Mouse (Mus musculus) embryonic fibroblast, embryonic 13.5 days (primary cell): ENCODE data around the gene Olfml2a. TPM values are rescaled to one million over a fixed set of nuclear protein-coding genes. Genes with fewer than 3 reads are reported as not detected.
A peak's percentile ranks its signal among the peaks of the same experiment; 100 is the strongest.

ENCODE experiments used
- H3K27ac ChIP-seq: 2 replicates; pipeline ENCODE4 v1.5.1; 2012; ENCODE audit warnings: low read length, control low read depth, inconsistent platforms; ENCODE audit not compliant: insufficient read depth
- H3K4me1 ChIP-seq: 2 replicates; pipeline ENCODE4 v1.6.1; 2011; ENCODE audit warnings: low read length; ENCODE audit not compliant: control insufficient read depth, insufficient read depth
- H3K4me3 ChIP-seq: 2 replicates; pipeline ENCODE4 v1.5.1; 2011; ENCODE audit warnings: mild to moderate bottlenecking, control low read depth, low read length; ENCODE audit not compliant: insufficient read depth
- CTCF ChIP-seq: IDR thresholded peaks from 2 replicates; pipeline ENCODE4 v1.5.1; 2011; ENCODE audit warnings: mild to moderate bottlenecking, control low read depth, low read length, moderate library complexity, borderline replicate concordance; ENCODE audit not compliant: insufficient read depth
- POLR2A ChIP-seq: IDR thresholded peaks from 2 replicates; pipeline ENCODE4 v1.6.1; 2011; ENCODE audit warnings: low read depth, mild to moderate bottlenecking, control low read depth, low read length, moderate library complexity
- polyA plus RNA-seq: library from polyadenylated mRNA; stranded (reverse); fragments of >200 nt; gene quantifications from 2 replicates; pipeline ENCODE4 v1.2.4, GENCODE M21; 2011; ENCODE audit warnings: low read depth; ENCODE audit not compliant: missing spikeins, insufficient read length

Olfml2a gene
- 0.70 and 4.3 TPM in 2 replicates for polyA plus RNA-seq

- Histone ChIP-seq H3K27ac (no peak within 1 kb of the TSS), H3K4me3 (no peak within 1 kb of the TSS), H3K4me1 (no peaks in the 10 kb centered on the region)
- TF ChIP-seq POLR2A: no peak
- TF ChIP-seq CTCF: peak; percentile 59; the same call in 1 of the 2 replicates
Observed at GRCm38 (mm10) chr2:38931851-38932667, at the start of gene Olfml2a. TSS of gene Olfml2a (plus strand) at chr2:38931978.

DNA sequence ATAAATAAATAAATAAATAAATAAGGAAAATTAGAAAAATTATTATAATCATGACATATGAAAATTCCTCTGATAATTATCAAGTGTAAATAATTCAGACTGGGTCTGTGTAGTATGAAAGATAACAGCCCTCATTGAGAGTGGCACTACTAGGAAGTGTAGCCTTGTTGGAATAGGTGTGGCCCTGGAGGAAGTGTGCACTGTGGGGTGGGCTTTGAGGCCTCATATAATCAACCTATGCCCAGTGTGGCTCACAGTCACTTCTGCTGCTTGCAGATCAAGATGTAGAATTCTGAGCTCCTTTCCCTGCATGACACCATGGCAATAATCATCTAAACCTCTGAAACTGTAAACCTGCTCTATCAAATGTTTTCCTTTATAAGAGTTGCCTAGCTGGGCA is 28.9 kb upstream of the Olfml2a start:
- no peak for TF ChIP-seq CTCF
- no peak for TF ChIP-seq POLR2A
- no peak overlapping the region for H3K4me3 ChIP-seq
- H3K4me1 ChIP-seq: peaks cover 3% of the 10 kb centered on the region; the same call in 1 of the 2 replicates
- no peak overlapping the region for H3K27ac ChIP-seq

DNA sequence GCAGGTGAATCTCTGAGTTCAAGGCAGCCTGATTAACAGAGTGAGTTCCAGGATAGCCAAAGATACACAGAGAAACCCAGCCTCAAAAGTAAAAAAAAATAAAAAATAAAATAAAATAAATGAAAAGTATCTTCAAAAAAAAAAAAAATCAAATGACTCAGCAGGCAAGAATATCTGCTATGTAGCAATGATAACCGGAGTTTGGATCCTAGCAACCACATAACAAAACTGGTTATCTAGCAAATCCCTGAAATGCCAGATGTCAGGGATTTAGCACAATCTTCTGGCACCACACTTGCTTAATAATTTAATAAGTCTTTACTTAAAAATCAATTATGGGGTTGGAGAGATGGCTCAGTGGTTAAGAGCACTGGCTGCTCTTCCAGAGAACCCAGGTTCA is 27.5 kb upstream of the Olfml2a start:
- Histone ChIP-seq H3K4me1 (peaks cover 3% of the 10 kb centered on the region; the same call in 1 of the 2 replicates), H3K27ac (no peak overlapping the region), H3K4me3 (no peak overlapping the region)
- TF ChIP-seq CTCF (no peak), POLR2A (no peak)

GRCm38 (mm10) chr2:38906097-38906496 is 25.7 kb upstream of the Olfml2a start:
- Histone ChIP-seq H3K4me3 (no peak overlapping the region), H3K27ac (no peak overlapping the region), H3K4me1 (peaks cover 3% of the 10 kb centered on the region; the same call in 1 of the 2 replicates)
- TF ChIP-seq CTCF (no peak), POLR2A (no peak)

- Histone ChIP-seq H3K4me3 (no peak overlapping the region), H3K4me1 (peaks cover 3% of the 10 kb centered on the region; the same call in 1 of the 2 replicates), H3K27ac (no peak overlapping the region)
- TF ChIP-seq CTCF (no peak), POLR2A (no peak)
Observed at GRCm38 (mm10) chr2:38908604-38909003, 23.2 kb upstream of the Olfml2a start.

- TF ChIP-seq CTCF: no peak
- no peak for TF ChIP-seq POLR2A
- Histone ChIP-seq H3K4me3 (no peak overlapping the region), H3K4me1 (no peaks in the 10 kb centered on the region), H3K27ac (no peak overlapping the region)
Observed at GRCm38 (mm10) chr2:38914517-38914916, 17.3 kb upstream of the Olfml2a start.

DNA sequence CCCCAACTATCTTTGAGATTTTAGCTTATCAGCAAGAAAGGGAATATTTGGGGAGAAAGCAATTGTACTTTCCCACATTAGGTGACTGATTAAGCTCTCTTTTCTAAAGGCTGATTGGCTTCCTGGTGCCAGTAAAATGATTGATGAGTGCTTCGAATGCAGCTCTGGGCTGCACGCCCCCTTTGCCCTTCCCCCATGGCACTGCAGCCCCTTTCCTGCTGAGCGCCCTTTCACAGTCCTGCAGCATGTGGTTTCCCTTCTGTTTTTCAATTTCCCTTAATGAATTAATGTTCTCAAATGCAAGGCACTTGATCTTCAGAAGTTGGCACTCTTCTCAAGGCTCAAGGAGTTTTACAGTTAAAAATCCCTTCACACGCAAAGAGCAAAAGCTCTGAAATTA is 16.8 kb upstream of the Olfml2a start:
- no peaks in the 10 kb centered on the region for H3K4me1 ChIP-seq
- H3K4me3 ChIP-seq: no peak overlapping the region
- no peak overlapping the region for H3K27ac ChIP-seq
- TF ChIP-seq CTCF (no peak), POLR2A (no peak)

DNA sequence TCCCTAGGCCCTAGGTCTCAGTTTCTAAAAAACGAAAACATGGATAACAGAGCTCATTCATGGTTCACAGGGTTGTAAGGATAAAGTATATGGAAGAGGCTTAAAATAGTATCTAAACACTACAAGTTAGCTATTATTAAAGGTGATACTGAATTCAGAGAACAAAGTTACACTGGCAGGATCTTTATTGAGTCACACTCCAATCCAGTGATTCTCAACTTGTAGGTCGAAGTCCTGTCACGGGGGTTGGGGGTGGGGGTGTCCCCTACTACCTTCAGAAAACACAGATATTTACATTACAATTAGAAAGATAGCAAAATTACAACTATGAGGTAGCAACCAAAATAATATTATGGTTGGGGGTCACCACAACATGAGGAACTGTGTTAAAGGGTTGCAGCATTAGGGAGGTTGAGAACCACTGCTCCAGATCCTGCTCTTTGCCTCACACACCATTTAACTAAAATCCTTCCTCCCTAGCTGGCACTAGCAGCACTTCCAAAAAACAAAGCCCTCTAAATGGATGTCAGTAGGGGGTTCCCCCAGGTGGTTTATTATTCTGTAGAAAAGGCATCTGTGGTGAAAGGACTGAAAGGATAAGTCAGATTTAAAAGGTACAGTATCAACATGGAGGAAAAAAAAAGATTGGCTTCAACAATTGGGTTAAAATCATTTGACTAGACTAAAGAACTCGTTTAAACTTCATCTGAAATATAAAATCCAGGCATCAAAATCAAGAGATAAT is 14.7 kb upstream of the Olfml2a start:
- no peak overlapping the region for H3K27ac ChIP-seq
- TF ChIP-seq POLR2A: no peak
- TF ChIP-seq CTCF: no peak
- H3K4me3 ChIP-seq: no peak overlapping the region
- no peaks in the 10 kb centered on the region for H3K4me1 ChIP-seq

GRCm38 (mm10) chr2:38921374-38921773 is 10.4 kb upstream of the Olfml2a start:
- H3K4me3 ChIP-seq: no peak overlapping the region
- H3K4me1 ChIP-seq: no peaks in the 10 kb centered on the region
- TF ChIP-seq CTCF: no peak
- no peak for TF ChIP-seq POLR2A
- no peak overlapping the region for H3K27ac ChIP-seq

DNA sequence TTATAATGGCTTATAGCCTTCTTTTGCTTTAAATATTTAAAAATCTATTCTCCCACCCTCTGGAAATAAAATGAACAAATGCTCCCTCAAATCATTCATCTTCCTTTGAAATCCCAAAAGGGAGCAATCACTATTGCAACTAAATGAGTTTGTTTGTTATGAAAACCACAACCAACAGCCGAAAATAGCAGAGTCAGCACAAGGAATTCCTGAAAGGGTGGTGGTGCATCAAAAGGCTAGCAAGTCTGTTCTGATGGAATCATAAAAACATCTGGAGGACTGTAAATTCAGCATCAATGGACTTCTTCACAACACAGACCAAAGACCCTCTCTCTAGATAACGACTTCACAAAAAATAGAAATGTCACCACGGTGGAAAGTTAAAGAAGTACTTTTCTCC is 8.3 kb upstream of the Olfml2a start:
- Histone ChIP-seq H3K4me3 (no peak overlapping the region), H3K27ac (no peak overlapping the region), H3K4me1 (no peaks in the 10 kb centered on the region)
- TF ChIP-seq POLR2A (no peak), CTCF (no peak)
